ENCODE assay signal across 26 mouse cellular contexts in the genomic region with DNA sequence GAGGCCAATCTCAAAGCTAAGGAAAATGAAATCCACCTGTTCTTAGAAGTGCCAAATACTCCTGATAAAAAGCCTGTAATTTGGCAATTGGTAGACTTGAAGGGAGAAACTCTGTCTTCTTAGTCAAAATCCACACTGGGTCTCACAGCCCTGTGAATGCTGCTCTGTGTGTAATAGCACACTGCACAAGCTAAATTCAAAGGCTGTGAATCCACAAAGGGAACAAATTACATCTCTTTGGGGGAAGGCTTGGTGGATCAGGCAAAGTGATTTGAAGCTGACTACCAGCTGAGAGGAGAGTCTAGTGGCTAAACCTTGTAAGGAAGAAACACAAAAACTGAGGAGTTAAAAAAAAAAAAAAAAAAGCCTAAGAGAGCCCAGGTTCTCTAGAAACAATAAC. TPM values are rescaled to one million over a fixed set of nuclear protein-coding genes. Genes with fewer than 3 reads are reported as not detected.
DNase-seq lines count a peak whose midpoint lies in the region; ATAC-seq and TF ChIP-seq lines count a peak whose summit lies in the region.
"Had no signal": no experiment of that assay in that cellular context is flagged by ENCODE, and none has a peak within 500 bp of the region (broad histone marks: within the 10 kb centered on the region; RNA-seq: fewer than 3 reads in every experiment).

No protein-coding gene starts in this region.

- H3K9me3 ChIP-seq in hindbrain, postnatal 0 days (ENCODE audit: low read length) = no peaks in the 10 kb centered on the region
- no peaks in the 10 kb centered on the region for H3K9me3 ChIP-seq in hindbrain, embryonic 12.5 days (replicated peaks)
- no peaks in the 10 kb centered on the region for H3K9me3 ChIP-seq in embryonic facial prominence, embryonic 11.5 days (replicated peaks; ENCODE audit: control insufficient read depth, low read length)
- H3K9me3 ChIP-seq in forebrain, postnatal 0 days (ENCODE audit: low read length) = no peaks in the 10 kb centered on the region
- H3K9me3 ChIP-seq: G1E; heart, embryonic 12.5 days; hindbrain, embryonic 15.5 days; intestine, embryonic 15.5 days; limb, embryonic 12.5 days; midbrain, embryonic 12.5 days; neural tube, embryonic 15.5 days had no signal

- DNase-seq in hindbrain, postnatal 0 days (ENCODE audit: low spot score) = peak; percentile 8
- DNase-seq in embryo, embryonic 10 days (ENCODE audit: low spot score) = peak; percentile 41
- peak; percentile 33 for DNase-seq in embryonic facial prominence, embryonic 11.5 days (ENCODE audit: low spot score)
- no peak for DNase-seq in forebrain, postnatal 0 days
- no peak for DNase-seq in right cerebral cortex, adult 18-20 months
- no peak for DNase-seq in urinary bladder, adult 2 months (ENCODE audit: low spot score)
- DNase-seq: cerebellum, adult 11-12 months; cerebellum, postnatal 14 days; gastrocnemius, postnatal 25 days; heart, adult 18-20 months; heart, postnatal 10 days; kidney, adult 9 months; kidney, postnatal 14 days; layer of hippocampus, postnatal 36 days; lung, adult 18-20 months; lung, postnatal 10 days had no signal

- ATAC-seq in hindbrain, postnatal 0 days = no peak
- no peak for ATAC-seq in hindbrain, embryonic 12.5 days (ENCODE audit: low FRiP score)
- ATAC-seq in embryonic facial prominence, embryonic 11.5 days (replicated peaks; ENCODE audit: insufficient number of reproducible peaks, low FRiP score, low TSS enrichment, low read depth) = 0 out of 2 replicates have a peak, but pooled peaks have one; percentile 30
- ATAC-seq in forebrain, postnatal 0 days = peak; percentile 58; the same call in 1 of the 2 replicates
- ATAC-seq: intestine, embryonic 15.5 days; Patski had no signal

- H3K4me2 ChIP-seq in hindbrain, postnatal 0 days (ENCODE audit: low read depth, low read length) = no peak overlapping the region
- no peak overlapping the region for H3K4me2 ChIP-seq in hindbrain, embryonic 12.5 days (replicated peaks)
- no peak overlapping the region for H3K4me2 ChIP-seq in embryonic facial prominence, embryonic 11.5 days (ENCODE audit: low read depth, low read length)
- no peak overlapping the region for H3K4me2 ChIP-seq in forebrain, postnatal 0 days (ENCODE audit: low read depth)
- H3K4me2 ChIP-seq: heart, embryonic 12.5 days; hindbrain, embryonic 15.5 days; intestine, embryonic 15.5 days; limb, embryonic 12.5 days; liver, embryonic 11.5 days; midbrain, embryonic 12.5 days; neural tube, embryonic 15.5 days had no signal

- H3K27ac ChIP-seq in hindbrain, postnatal 0 days = no peak overlapping the region
- no peak overlapping the region for H3K27ac ChIP-seq in hindbrain, embryonic 12.5 days
- H3K27ac ChIP-seq in embryonic facial prominence, embryonic 11.5 days (replicated peaks; ENCODE audit: low read depth, low read length) = no peak overlapping the region
- no peak overlapping the region; the same call in 1 of the 2 replicates for H3K27ac ChIP-seq in forebrain, postnatal 0 days (ENCODE audit: low read depth, low read length)
- H3K27ac ChIP-seq: hindbrain, embryonic 15.5 days; intestine, embryonic 15.5 days; limb, embryonic 12.5 days; midbrain, embryonic 12.5 days; neural tube, embryonic 15.5 days had no signal

- no peaks in the 10 kb centered on the region for H3K27me3 ChIP-seq in hindbrain, postnatal 0 days (ENCODE audit: insufficient read depth, low read length)
- peaks cover 8% of the 10 kb centered on the region; the same call in 1 of the 2 replicates for H3K27me3 ChIP-seq in hindbrain, embryonic 12.5 days
- no peaks in the 10 kb centered on the region for H3K27me3 ChIP-seq in embryonic facial prominence, embryonic 11.5 days (ENCODE audit: control insufficient read depth, insufficient read depth, low read length)
- H3K27me3 ChIP-seq in forebrain, postnatal 0 days (ENCODE audit: insufficient read depth, low read length) = no peaks in the 10 kb centered on the region
- H3K27me3 ChIP-seq: heart, embryonic 12.5 days; hindbrain, embryonic 15.5 days; intestine, embryonic 15.5 days; neural tube, embryonic 15.5 days; Patski had no signal

- H3K9ac ChIP-seq in hindbrain, postnatal 0 days (replicated peaks; ENCODE audit: low read length) = no peak overlapping the region
- H3K9ac ChIP-seq in hindbrain, embryonic 12.5 days = no peak overlapping the region
- H3K9ac ChIP-seq in embryonic facial prominence, embryonic 11.5 days (replicated peaks; ENCODE audit: low read length) = no peak overlapping the region
- H3K9ac ChIP-seq in forebrain, postnatal 0 days = no peak overlapping the region
- H3K9ac ChIP-seq: heart, embryonic 12.5 days; hindbrain, embryonic 15.5 days; intestine, embryonic 15.5 days; limb, embryonic 12.5 days; midbrain, embryonic 12.5 days; neural tube, embryonic 15.5 days had no signal

- H3K36me3 ChIP-seq in hindbrain, postnatal 0 days (ENCODE audit: insufficient read depth, low read length) = no peaks in the 10 kb centered on the region
- no peaks in the 10 kb centered on the region for H3K36me3 ChIP-seq in hindbrain, embryonic 12.5 days
- no peaks in the 10 kb centered on the region for H3K36me3 ChIP-seq in embryonic facial prominence, embryonic 11.5 days (replicated peaks; ENCODE audit: control insufficient read depth, insufficient read depth, low read depth, low read length)
- H3K36me3 ChIP-seq in forebrain, postnatal 0 days (ENCODE audit: insufficient read depth) = no peaks in the 10 kb centered on the region
- H3K36me3 ChIP-seq: G1E; heart, embryonic 12.5 days; hindbrain, embryonic 15.5 days; intestine, embryonic 15.5 days; limb, embryonic 12.5 days; midbrain, embryonic 12.5 days; neural tube, embryonic 15.5 days had no signal

- no peak for TF ChIP-seq CTCF in hindbrain, postnatal 0 days (IDR thresholded peaks at IDR 0.05; ENCODE audit: low read depth)
- no peak for TF ChIP-seq CTCF in forebrain, postnatal 0 days (IDR thresholded peaks at IDR 0.05; ENCODE audit: low read depth)

- H3K4me3 ChIP-seq in hindbrain, postnatal 0 days (ENCODE audit: low read length) = no peak overlapping the region
- no peak overlapping the region for H3K4me3 ChIP-seq in hindbrain, embryonic 12.5 days
- H3K4me3 ChIP-seq in embryonic facial prominence, embryonic 11.5 days (ENCODE audit: low read depth, low read length) = no peak overlapping the region
- no peak overlapping the region for H3K4me3 ChIP-seq in forebrain, postnatal 0 days (ENCODE audit: low read depth, low read length)
- H3K4me3 ChIP-seq: heart, embryonic 12.5 days; hindbrain, embryonic 15.5 days; intestine, embryonic 15.5 days; limb, embryonic 12.5 days; midbrain, embryonic 12.5 days; neural tube, embryonic 15.5 days had no signal

- no peaks in the 10 kb centered on the region for H3K4me1 ChIP-seq in hindbrain, postnatal 0 days (ENCODE audit: insufficient read depth, low read length)
- peaks cover 8% of the 10 kb centered on the region for H3K4me1 ChIP-seq in hindbrain, embryonic 12.5 days
- H3K4me1 ChIP-seq in embryonic facial prominence, embryonic 11.5 days (ENCODE audit: control insufficient read depth, insufficient read depth, low read length) = no peaks in the 10 kb centered on the region
- H3K4me1 ChIP-seq in forebrain, postnatal 0 days (ENCODE audit: insufficient read depth) = no peaks in the 10 kb centered on the region
- H3K4me1 ChIP-seq: hindbrain, embryonic 15.5 days; intestine, embryonic 15.5 days had no signal

RNA-seq across cellular contexts. Expression of gene Me3, which starts 4.8 kb away (rescaled TPM):
- total RNA-seq in hindbrain, postnatal 0 days (2014; rRNA removed) = 23.6 and 38.1 TPM in 2 replicates
- polyA plus RNA-seq in hindbrain, postnatal 0 days (2015; fragmentation: Nextera tagmentation; extraction: Ambion mirVana) = 28.0 and 30.1 TPM in 2 replicates
- 1.2 and 1.3 TPM in 2 replicates for polyA plus RNA-seq in hindbrain, embryonic 12.5 days (2016; fragmentation: Nextera tagmentation; extraction: Ambion mirVana)
- polyA plus RNA-seq in embryonic facial prominence, embryonic 11.5 days (2014; fragmentation: Nextera tagmentation; extraction: Ambion mirVana) = 0.77 and 2.0 TPM in 2 replicates
- 11.8 and 15.6 TPM in 2 replicates for total RNA-seq in forebrain, postnatal 0 days (2014; rRNA removed)
- 14.7 and 15.1 TPM in 2 replicates for polyA plus RNA-seq in forebrain, postnatal 0 days (2015; fragmentation: Nextera tagmentation; extraction: Ambion mirVana)
- polyA plus RNA-seq in urinary bladder, adult 2 months (2012; rRNA removed) = 12.6 and 15.2 TPM in 2 replicates
- polyA plus RNA-seq: G1E had no signal

Comparison
In these comparisons a context has a peak if more than half of its experiments do, and no peak if none do; other contexts are left out.
1. ATAC-seq: peak in embryonic facial prominence, embryonic 11.5 days (single experiment) and forebrain, postnatal 0 days (single experiment); none in hindbrain, postnatal 0 days (single experiment) and hindbrain, embryonic 12.5 days (single experiment).
2. DNase-seq: peak in hindbrain, postnatal 0 days (single experiment), embryo, embryonic 10 days (single experiment) and embryonic facial prominence, embryonic 11.5 days (single experiment); none in forebrain, postnatal 0 days (single experiment), right cerebral cortex, adult 18-20 months (single experiment) and urinary bladder, adult 2 months (single experiment).